In genomic region chr17:5862285-5862684, GRCm38 (mm10) we compare ENCODE assay signal across 20 mouse cellular contexts. TPM values are rescaled to one million over a fixed set of nuclear protein-coding genes. Genes with fewer than 3 reads are reported as not detected.
DNase-seq lines count a peak whose midpoint lies in the region; ATAC-seq and TF ChIP-seq lines count a peak whose summit lies in the region.
"Had no signal": no experiment of that assay in that cellular context is flagged by ENCODE, and none has a peak within 500 bp of the region (broad histone marks: within the 10 kb centered on the region; RNA-seq: fewer than 3 reads in every experiment).

No protein-coding gene starts in this region.

- WGBS in forebrain, embryonic 13.5 days, result 7% methylated on average over 6 of the region's 6 CpGs
- whole genome bisulfite sequencing in forebrain, embryonic 10.5 days, result 30% methylated on average over 6 of the region's 6 CpGs
- 32% methylated on average over 6 of the region's 6 CpGs for WGBS in intestine, postnatal 0 days
- 34% methylated on average over 6 of the region's 6 CpGs for WGBS in intestine, embryonic 16.5 days
- under 1% methylated on average over 6 of the region's 6 CpGs for WGBS in forebrain, embryonic 16.5 days
- WGBS in neural tube, embryonic 14.5 days, result 9% methylated on average over 6 of the region's 6 CpGs

- no peak for TF ChIP-seq CTCF in intestine, postnatal 0 days (IDR thresholded peaks at IDR 0.05; ENCODE audit: low read depth)

- DNase-seq in forebrain, embryonic 10.5 days (ENCODE audit: extremely low spot score, low spot score), result no peak
- no peak for DNase-seq in left cerebral cortex, postnatal 10 days (ENCODE audit: extremely low spot score in 1 of 2, low spot score in 2 of 2)
- no peak for DNase-seq in kidney, postnatal 4 days
- DNase-seq: cerebellum, adult 18-20 months; heart, postnatal 4 days; kidney, adult 18-20 months; kidney, postnatal 10 days; layer of hippocampus, adult 9-11 months; lung, postnatal 10 days; thymus, adult 18-20 months had no signal

- no peaks in the 10 kb centered on the region for H3K9me3 ChIP-seq in forebrain, embryonic 13.5 days (replicated peaks)
- no peaks in the 10 kb centered on the region for H3K9me3 ChIP-seq in forebrain, embryonic 10.5 days
- no peaks in the 10 kb centered on the region for H3K9me3 ChIP-seq in intestine, postnatal 0 days (ENCODE audit: control insufficient read depth)
- no peaks in the 10 kb centered on the region for H3K9me3 ChIP-seq in intestine, embryonic 16.5 days (ENCODE audit: control insufficient read depth, low read length)
- no peaks in the 10 kb centered on the region for H3K9me3 ChIP-seq in forebrain, embryonic 16.5 days (ENCODE audit: control insufficient read depth, low read length)
- H3K9me3 ChIP-seq in neural tube, embryonic 14.5 days (ENCODE audit: control insufficient read depth, low read length), result no peaks in the 10 kb centered on the region
- H3K9me3 ChIP-seq: embryonic facial prominence, embryonic 10.5 days; heart, embryonic 13.5 days; limb, embryonic 13.5 days; liver, embryonic 15.5 days; megakaryocyte, embryonic 14.5 days had no signal

- H3K27me3 ChIP-seq in forebrain, embryonic 13.5 days, result no peaks in the 10 kb centered on the region
- H3K27me3 ChIP-seq in forebrain, embryonic 10.5 days (ENCODE audit: poor library complexity, severe bottlenecking), result no peaks in the 10 kb centered on the region
- no peaks in the 10 kb centered on the region for H3K27me3 ChIP-seq in intestine, postnatal 0 days (replicated peaks; ENCODE audit: control insufficient read depth, insufficient read depth, low read length)
- H3K27me3 ChIP-seq in intestine, embryonic 16.5 days (replicated peaks; ENCODE audit: control insufficient read depth, insufficient read depth, low read length), result no peaks in the 10 kb centered on the region
- H3K27me3 ChIP-seq in forebrain, embryonic 16.5 days (replicated peaks; ENCODE audit: control insufficient read depth, insufficient read depth, low read length), result no peaks in the 10 kb centered on the region
- H3K27me3 ChIP-seq in neural tube, embryonic 14.5 days (ENCODE audit: control insufficient read depth, insufficient read depth, low read length), result no peaks in the 10 kb centered on the region
- H3K27me3 ChIP-seq: heart, embryonic 13.5 days; limb, embryonic 13.5 days; liver, embryonic 15.5 days; megakaryocyte, embryonic 14.5 days had no signal

- no peak overlapping the region for H3K4me3 ChIP-seq in forebrain, embryonic 13.5 days
- H3K4me3 ChIP-seq in forebrain, embryonic 10.5 days, result no peak overlapping the region
- no peak overlapping the region for H3K4me3 ChIP-seq in intestine, postnatal 0 days (ENCODE audit: low read depth, low read length)
- no peak overlapping the region for H3K4me3 ChIP-seq in intestine, embryonic 16.5 days (ENCODE audit: low read length)
- no peak overlapping the region for H3K4me3 ChIP-seq in forebrain, embryonic 16.5 days (replicated peaks; ENCODE audit: low read length)
- H3K4me3 ChIP-seq in neural tube, embryonic 14.5 days (ENCODE audit: low read depth, low read length), result no peak overlapping the region
- H3K4me3 ChIP-seq: embryonic facial prominence, embryonic 10.5 days; heart, embryonic 13.5 days; limb, embryonic 13.5 days; liver, embryonic 15.5 days; megakaryocyte, embryonic 14.5 days had no signal

- H3K27ac ChIP-seq in forebrain, embryonic 13.5 days, result no peak overlapping the region
- H3K27ac ChIP-seq in forebrain, embryonic 10.5 days, result no peak overlapping the region
- H3K27ac ChIP-seq in intestine, postnatal 0 days (ENCODE audit: low read depth, low read length), result peak overlapping the region; percentile 29
- no peak overlapping the region for H3K27ac ChIP-seq in intestine, embryonic 16.5 days (ENCODE audit: low read length)
- H3K27ac ChIP-seq in forebrain, embryonic 16.5 days (ENCODE audit: low read length), result no peak overlapping the region
- H3K27ac ChIP-seq in neural tube, embryonic 14.5 days (ENCODE audit: low read depth, low read length), result no peak overlapping the region
- H3K27ac ChIP-seq: embryonic facial prominence, embryonic 10.5 days; heart, embryonic 13.5 days; limb, embryonic 13.5 days; liver, embryonic 15.5 days had no signal

- intact Hi-C loops in left cerebral cortex, postnatal 10 days (cut with DNase I), result no loop called here

- 0 out of 2 replicates have a peak, but pooled peaks have one; percentile 30 for ATAC-seq in forebrain, embryonic 13.5 days
- no peak for ATAC-seq in intestine, postnatal 0 days
- no peak for ATAC-seq in intestine, embryonic 16.5 days
- peak; percentile 59; the same call in 1 of the 2 replicates for ATAC-seq in forebrain, embryonic 16.5 days
- ATAC-seq in neural tube, embryonic 14.5 days (ENCODE audit: low read depth), result peak; percentile 68

- peak overlapping the region; percentile 20; the same call in 1 of the 2 replicates for H3K4me2 ChIP-seq in forebrain, embryonic 13.5 days
- no peak overlapping the region for H3K4me2 ChIP-seq in intestine, postnatal 0 days (replicated peaks; ENCODE audit: low read depth)
- H3K4me2 ChIP-seq in intestine, embryonic 16.5 days (ENCODE audit: low read depth, low read length), result no peak overlapping the region
- peak overlapping the region; percentile 11; the same call in 1 of the 2 replicates for H3K4me2 ChIP-seq in forebrain, embryonic 16.5 days (ENCODE audit: low read length)
- no peak overlapping the region for H3K4me2 ChIP-seq in neural tube, embryonic 14.5 days (ENCODE audit: low read depth, low read length)
- H3K4me2 ChIP-seq: heart, embryonic 13.5 days; limb, embryonic 13.5 days; liver, embryonic 15.5 days had no signal

- H3K9ac ChIP-seq in forebrain, embryonic 13.5 days, result no peak overlapping the region
- H3K9ac ChIP-seq in intestine, postnatal 0 days (ENCODE audit: low read depth, low read length), result no peak overlapping the region
- H3K9ac ChIP-seq in intestine, embryonic 16.5 days (ENCODE audit: low read depth, low read length), result no peak overlapping the region
- H3K9ac ChIP-seq in forebrain, embryonic 16.5 days (replicated peaks; ENCODE audit: low read depth, low read length), result 0 out of 2 replicates have a peak overlapping the region, but pooled peaks have one; percentile 17
- H3K9ac ChIP-seq in neural tube, embryonic 14.5 days (replicated peaks; ENCODE audit: low read depth, low read length), result no peak overlapping the region
- H3K9ac ChIP-seq: heart, embryonic 13.5 days; limb, embryonic 13.5 days; liver, embryonic 15.5 days had no signal

- H3K4me1 ChIP-seq in forebrain, embryonic 13.5 days, result peaks cover 15% of the 10 kb centered on the region
- H3K4me1 ChIP-seq in forebrain, embryonic 10.5 days, result peaks cover 9% of the 10 kb centered on the region
- H3K4me1 ChIP-seq in intestine, postnatal 0 days (replicated peaks; ENCODE audit: control insufficient read depth, insufficient read depth, low read length), result peaks cover 3% of the 10 kb centered on the region; the same call in 1 of the 2 replicates
- peaks cover 31% of the 10 kb centered on the region for H3K4me1 ChIP-seq in intestine, embryonic 16.5 days (ENCODE audit: control insufficient read depth, insufficient read depth, low read length)
- peaks cover 9% of the 10 kb centered on the region for H3K4me1 ChIP-seq in forebrain, embryonic 16.5 days (replicated peaks; ENCODE audit: control insufficient read depth, insufficient read depth, low read length)
- peaks cover 11% of the 10 kb centered on the region for H3K4me1 ChIP-seq in neural tube, embryonic 14.5 days (ENCODE audit: control insufficient read depth, insufficient read depth, low read length)

- no peaks in the 10 kb centered on the region for H3K36me3 ChIP-seq in forebrain, embryonic 13.5 days (ENCODE audit: poor library complexity, severe bottlenecking)
- no peaks in the 10 kb centered on the region for H3K36me3 ChIP-seq in forebrain, embryonic 10.5 days (replicated peaks)
- no peaks in the 10 kb centered on the region; the same call in 1 of the 2 replicates for H3K36me3 ChIP-seq in intestine, postnatal 0 days (ENCODE audit: control insufficient read depth, insufficient read depth)
- no peaks in the 10 kb centered on the region for H3K36me3 ChIP-seq in intestine, embryonic 16.5 days (ENCODE audit: control insufficient read depth, insufficient read depth, low read length)
- no peaks in the 10 kb centered on the region for H3K36me3 ChIP-seq in forebrain, embryonic 16.5 days (ENCODE audit: control insufficient read depth, insufficient read depth)
- no peaks in the 10 kb centered on the region for H3K36me3 ChIP-seq in neural tube, embryonic 14.5 days (ENCODE audit: control insufficient read depth, insufficient read depth, low read length)
- H3K36me3 ChIP-seq: embryonic facial prominence, embryonic 10.5 days; heart, embryonic 13.5 days; limb, embryonic 13.5 days; liver, embryonic 15.5 days had no signal

RNA-seq across cellular contexts. Expression of gene Snx9, which starts 21.2 kb away (rescaled TPM):
- 5.7 and 6.7 TPM in 2 replicates for polyA plus RNA-seq in forebrain, embryonic 13.5 days (2015; fragmentation: Nextera tagmentation; extraction: Ambion mirVana)
- 12.9 and 14.8 TPM in 2 replicates for polyA plus RNA-seq in forebrain, embryonic 10.5 days (2016; fragmentation: Nextera tagmentation; extraction: Ambion mirVana)
- 91.4 and 95.4 TPM in 2 replicates for polyA plus RNA-seq in intestine, postnatal 0 days (2015; fragmentation: Nextera tagmentation; extraction: Ambion mirVana)
- polyA plus RNA-seq in intestine, embryonic 16.5 days (2015; fragmentation: Nextera tagmentation; extraction: Ambion mirVana), result 52.6 and 61.6 TPM in 2 replicates
- polyA plus RNA-seq in forebrain, embryonic 16.5 days (2015; fragmentation: Nextera tagmentation; extraction: Ambion mirVana), result 4.5 and 6.1 TPM in 2 replicates
- polyA plus RNA-seq in neural tube, embryonic 14.5 days (2014; fragmentation: Nextera tagmentation; extraction: Ambion mirVana), result 6.1 and 10.6 TPM in 2 replicates
- total RNA-seq in left cerebral cortex, postnatal 10 days (2021), result 10 to 100 TPM in 1 of 2 experiments, 1 to 10 TPM in 1; 10.0 to 10.9 TPM

Comparison
In these comparisons a context has a peak if more than half of its experiments do, and no peak if none do; other contexts are left out.
1. ATAC-seq: peak in forebrain, embryonic 13.5 days (single experiment), forebrain, embryonic 16.5 days (single experiment) and neural tube, embryonic 14.5 days (single experiment); none in intestine, postnatal 0 days (single experiment) and intestine, embryonic 16.5 days (single experiment).
2. H3K4me2 ChIP-seq: peak in forebrain, embryonic 13.5 days (single experiment) and forebrain, embryonic 16.5 days (single experiment); none in intestine, postnatal 0 days (single experiment), intestine, embryonic 16.5 days (single experiment) and neural tube, embryonic 14.5 days (single experiment).